Mouse (Mus musculus): Measurements from ENCODE around the gene Prkcd.

DNA sequence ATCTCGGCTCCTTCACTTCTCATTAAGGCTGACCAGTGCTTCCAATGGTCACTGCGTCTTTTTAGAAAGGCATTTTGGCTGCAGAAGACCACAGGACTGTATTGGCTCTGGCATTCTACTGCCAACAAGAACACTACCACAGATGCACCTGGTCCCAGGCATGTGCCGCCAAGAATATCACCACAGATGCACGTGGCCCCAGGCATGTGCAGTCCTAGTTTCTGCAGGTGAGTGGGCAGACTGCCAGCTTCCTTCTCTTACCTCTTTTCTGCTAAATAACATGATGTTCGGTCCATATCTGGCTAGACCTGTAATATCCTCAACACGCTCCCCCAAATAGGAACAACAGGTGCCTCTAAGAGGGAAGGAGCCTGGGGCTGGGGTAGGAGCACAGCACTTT, 17.8 kb downstream of the Prkcd start:
- no peak for TF ChIP-seq GATA1 (IDR thresholded peaks at IDR 0.05; ENCODE audit: low read length)
- no peak for TF ChIP-seq TAL1 (IDR thresholded peaks at IDR 0.05; ENCODE audit: low read length)

Data from erythroblast, embryonic 14.5 days (primary cell).